Mouse (Mus musculus) left cerebral cortex, postnatal 25 days (tissue): Measurements from ENCODE around the gene Park7. TPM values are rescaled to one million over a fixed set of nuclear protein-coding genes. Genes with fewer than 3 reads are reported as not detected.
A peak's percentile ranks its signal among the peaks of the same experiment; 100 is the strongest.

ENCODE experiments used
- DNase-seq, 2 experiments: peaks; one replicate each; pipeline ENCODE4 v3.0.0; 2022; ENCODE audit warnings: low spot score in 2 of 2, mixed read lengths in 1 of 2
- intact Hi-C: fragments of 180-260 bp; cut with DNase I; formaldehyde crosslinking; loops from one replicate; pipeline ENCODE4 v1.15.1; 2025
- total RNA-seq, 2 experiments: library from RNA; stranded (reverse); gene quantifications; 2 replicates each; pipeline ENCODE4 v1.2.3; 2021

Park7 gene
- total RNA-seq, 2 experiments from 2014 or later = 176 to 201 TPM

- intact Hi-C loops = loop anchor here (2.0 to 5.0 kb wide), 2 partner anchors 42 to 199 kb away; no protein-coding TSS in a partner anchor
- peak in 1 of 2 experiments; percentile 53 for DNase-seq
Measured at GRCm38 (mm10) chr4:150855346-150855745, 58.9 kb downstream of the Park7 start.

- peak; percentile 92 to 97 for DNase-seq
- intact Hi-C loops = loop anchor here (2.0 to 5.0 kb wide), 4 partner anchors 42 to 198 kb away; no protein-coding TSS in a partner anchor
Measured at GRCm38 (mm10) chr4:150854839-150855246, 59.4 kb downstream of the Park7 start.

- intact Hi-C loops = loop anchor here (2.0 to 5.0 kb wide), 3 partner anchors 102 to 197 kb away; no protein-coding TSS in a partner anchor
- no peak for DNase-seq
Measured at GRCm38 (mm10) chr4:150853680-150854461, 60.4 kb downstream of the Park7 start, which contains the start of gene Errfi1. TSS of gene Errfi1 (plus strand) at chr4:150853919.

- no peak for DNase-seq
- intact Hi-C loops = loop anchor here (5.0 kb wide), 2 partner anchors 100 to 145 kb away; no protein-coding TSS in a partner anchor
Measured at GRCm38 (mm10) chr4:150852479-150852878, 61.8 kb downstream of the Park7 start.

GRCm38 (mm10) chr4:150852045-150852444, 62.2 kb downstream of the Park7 start:
- intact Hi-C loops = loop anchor here (5.0 kb wide), 2 partner anchors 100 to 145 kb away; no protein-coding TSS in a partner anchor
- no peak for DNase-seq

GRCm38 (mm10) chr4:150850893-150851292, 63.3 kb downstream of the Park7 start:
- intact Hi-C loops = loop anchor here (5.0 kb wide), 2 partner anchors 99 to 144 kb away; no protein-coding TSS in a partner anchor
- DNase-seq = no peak

- intact Hi-C loops = loop anchor here (5.0 kb wide), 2 partner anchors 98 to 143 kb away; no protein-coding TSS in a partner anchor
- DNase-seq = no peak
Measured at GRCm38 (mm10) chr4:150849964-150850363, 64.3 kb downstream of the Park7 start.

Other genes starting within 250 kb of the Park7 start
- 10 to 100 TPM; 26.2 to 28.4 TPM for gene Errfi1, start 60.5 kb downstream of the Park7 start, total RNA-seq
- under 1 TPM; 0.76 TPM for gene Tnfrsf9, start 125 bp upstream of the Park7 start, total RNA-seq
- not detected for gene Uts2, start 82.7 kb upstream of the Park7 start, total RNA-seq
- gene Per3, start 130.2 kb upstream of the Park7 start, total RNA-seq = 10 to 100 TPM; 19.0 to 29.8 TPM
- gene Vamp3, start 143.5 kb upstream of the Park7 start, total RNA-seq = 10 to 100 TPM; 31.9 to 34.7 TPM
- not detected for gene Gm13090, start 175.1 kb upstream of the Park7 start, total RNA-seq